Mouse (Mus musculus): ENCODE data around the gene Lpar1.

DNA sequence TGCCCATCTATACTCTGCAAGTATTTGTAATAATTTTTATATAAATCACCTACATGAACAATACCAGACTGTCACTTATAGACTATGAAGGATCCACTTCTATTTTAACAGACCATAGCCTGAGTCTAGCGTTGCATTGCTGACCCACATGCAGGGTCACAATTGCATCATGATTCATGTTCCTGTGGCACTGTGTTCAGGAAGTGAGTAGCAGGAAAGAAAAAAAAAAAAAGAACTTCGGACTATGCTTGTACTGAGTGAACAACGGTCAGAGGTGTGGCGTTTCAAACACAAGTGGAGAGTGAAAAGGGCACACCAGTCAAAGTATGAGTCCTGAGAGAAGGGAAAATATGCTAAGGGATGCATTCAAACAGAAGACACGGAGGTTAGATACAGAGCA, 90.7 kb downstream of the Lpar1 start:
- TF ChIP-seq GATA1 (IDR thresholded peaks at IDR 0.05; ENCODE audit: low read depth, low read length) (no peak), CTCF (IDR thresholded peaks at IDR 0.05 in 2 of 3, conservative IDR thresholded peaks at IDR 0.05 in 1 of 3; ENCODE audit: control insufficient read depth in 1 of 3, insufficient read depth in 1 of 3, low read depth in 2 of 3, low read length in 3 of 3, poor library complexity in 1 of 3, severe bottlenecking in 1 of 3) (no peak), EP300 (IDR thresholded peaks at IDR 0.05; ENCODE audit: low read depth in 1 of 2, low read length in 2 of 2) (no peak), SMC3 (IDR thresholded peaks at IDR 0.05; ENCODE audit: low read depth, low read length) (no peak)
